Mouse (Mus musculus) T-helper 1 cell (primary cell): ENCODE data around the gene 5530400C23Rik.
"Not testable (repeated sequence)": the region's sequence is repeated elsewhere in the genome, so short reads cannot be mapped to it uniquely, and the experiment has no call there.

Source experiments
- in situ Hi-C: fragments of 300-600 bp; cut with MboI, MseI; formaldehyde crosslinking; loops from one replicate; pipeline ENCODE4 v1.15.1; 2025; ENCODE audit warnings: high pct_unique_total_duplicates

Gene 5530400C23Rik

GRCm38 (mm10) chr6:133291916-133292315 lies at the start of gene 5530400C23Rik:
Gene 5530400C23Rik, plus strand, starts transcription at chr6:133292216.
- in situ Hi-C loops = not testable (repeated sequence)

GRCm38 (mm10) chr6:133305952-133306715 lies 14.1 kb downstream of the 5530400C23Rik start:
- in situ Hi-C loops = no loop called here

GRCm38 (mm10) chr6:133313896-133314295 lies 21.9 kb downstream of the 5530400C23Rik start:
- in situ Hi-C loops = not testable (repeated sequence)

GRCm38 (mm10) chr6:133338535-133338934 lies 46.5 kb downstream of the 5530400C23Rik start:
- in situ Hi-C loops = no loop called here

- in situ Hi-C loops = not testable (repeated sequence)
These were observed 49.7 kb downstream of the 5530400C23Rik start for GRCm38 (mm10) chr6:133341731-133342130.
